In genomic region chr10:59266097-59266496, GRCm38 (mm10) we compare ENCODE assay signal across 11 mouse cellular contexts. TPM values are rescaled to one million over a fixed set of nuclear protein-coding genes. Genes with fewer than 3 reads are reported as not detected.
DNase-seq lines count a peak whose midpoint lies in the region; ATAC-seq and TF ChIP-seq lines count a peak whose summit lies in the region.
"Had no signal": no experiment of that assay in that cellular context is flagged by ENCODE, and none has a peak within 500 bp of the region (broad histone marks: within the 10 kb centered on the region; RNA-seq: fewer than 3 reads in every experiment).

No protein-coding gene starts in this region.

- peaks cover 2% of the 10 kb centered on the region; the same call in 1 of the 2 replicates for H3K4me1 ChIP-seq in heart, adult 2 months (ENCODE audit: control insufficient read depth, insufficient read depth, low read length)
- H3K4me1 ChIP-seq in heart, embryonic 11.5 days (ENCODE audit: control insufficient read depth, insufficient read depth, low read length): peaks cover 4% of the 10 kb centered on the region; the same call in 1 of the 2 replicates
- 0 out of 2 replicates have a peak, but pooled peaks cover 6% of the 10 kb centered on the region for H3K4me1 ChIP-seq in forebrain, postnatal 0 days (ENCODE audit: insufficient read depth)

- TF ChIP-seq POLR2A in heart, adult 2 months (IDR thresholded peaks at IDR 0.05; ENCODE audit: insufficient read depth, low read depth, low read length): no peak

- DNase-seq in heart, adult 2 months: peak; percentile 47 to 51
- DNase-seq in adipocyte (ENCODE audit: low spot score): peak; percentile 90
- peak; percentile 36 to 59 for DNase-seq in heart, postnatal 10 days
- DNase-seq in lung, postnatal 10 days: peak; percentile 61
- DNase-seq in layer of hippocampus, postnatal 14 days (ENCODE audit: low spot score in 2 of 2): no peak
- no peak for DNase-seq in forebrain, postnatal 0 days
- DNase-seq: cerebellum, adult 9-10 months; spleen, adult 18-20 months had no signal

- no peaks in the 10 kb centered on the region for H3K27me3 ChIP-seq in heart, adult 2 months (ENCODE audit: control insufficient read depth, insufficient read depth, low read length)
- H3K27me3 ChIP-seq in heart, embryonic 11.5 days (ENCODE audit: control insufficient read depth, insufficient read depth, low read length): no peaks in the 10 kb centered on the region
- H3K27me3 ChIP-seq in forebrain, postnatal 0 days (ENCODE audit: insufficient read depth, low read length): no peaks in the 10 kb centered on the region

- TF ChIP-seq EP300 in heart, adult 2 months (IDR thresholded peaks at IDR 0.05; ENCODE audit: insufficient read depth, low read depth, low read length): no peak

- intact Hi-C loops in heart, adult 2 months (cut with DNase I): loop anchor here (5.0 kb wide), 1 partner anchor 44 kb away; the partner anchor contains the start of genes Sept10 and Sowahc
- intact Hi-C loops in heart, postnatal 10 days (cut with DNase I): loop anchor here (5.0 kb wide), 1 partner anchor 44 kb away; the partner anchor contains the start of genes Sept10 and Sowahc

- ATAC-seq in heart, embryonic 11.5 days (replicated peaks; ENCODE audit: insufficient number of reproducible peaks, low FRiP score, low TSS enrichment): no peak
- no peak for ATAC-seq in erythroid progenitor cell, adult 5-6 weeks (replicated peaks; ENCODE audit: low FRiP score, poor library complexity, severe bottlenecking)
- ATAC-seq in forebrain, postnatal 0 days: no peak

- H3K27ac ChIP-seq in heart, adult 2 months: peak overlapping the region; percentile 15
- H3K27ac ChIP-seq in heart, embryonic 11.5 days (ENCODE audit: low read depth, low read length): no peak overlapping the region
- H3K27ac ChIP-seq in forebrain, postnatal 0 days (ENCODE audit: low read depth, low read length): no peak overlapping the region
- H3K27ac ChIP-seq: midbrain, embryonic 10.5 days had no signal

- no peaks in the 10 kb centered on the region for H3K9me3 ChIP-seq in heart, embryonic 11.5 days (replicated peaks; ENCODE audit: control insufficient read depth, low read length)
- H3K9me3 ChIP-seq in forebrain, postnatal 0 days (ENCODE audit: low read length): no peaks in the 10 kb centered on the region
- H3K9me3 ChIP-seq: midbrain, embryonic 10.5 days had no signal

- no peaks in the 10 kb centered on the region for H3K79me2 ChIP-seq in heart, adult 2 months (replicated peaks; ENCODE audit: control insufficient read depth, insufficient read depth, low read length)

- 47% methylated on average over 1 of the region's 1 CpGs for WGBS in heart, adult 2 months
- WGBS in heart, embryonic 11.5 days (ENCODE audit: insufficient replicate concordance): 90% methylated on average over 1 of the region's 1 CpGs
- 81% methylated on average over 1 of the region's 1 CpGs for WGBS in forebrain, postnatal 0 days

- no peak overlapping the region for H3K4me2 ChIP-seq in heart, embryonic 11.5 days
- H3K4me2 ChIP-seq in forebrain, postnatal 0 days (ENCODE audit: low read depth): no peak overlapping the region

- no peak overlapping the region for H3K9ac ChIP-seq in heart, adult 2 months (ENCODE audit: low read depth, low read length)
- no peak overlapping the region for H3K9ac ChIP-seq in heart, embryonic 11.5 days (ENCODE audit: low read depth, low read length)
- H3K9ac ChIP-seq in forebrain, postnatal 0 days: no peak overlapping the region

- H3K36me3 ChIP-seq in heart, adult 2 months (ENCODE audit: control insufficient read depth, insufficient read depth, low read length): no peaks in the 10 kb centered on the region
- H3K36me3 ChIP-seq in heart, embryonic 11.5 days (ENCODE audit: control insufficient read depth, insufficient read depth, low read length): no peaks in the 10 kb centered on the region
- H3K36me3 ChIP-seq in forebrain, postnatal 0 days (ENCODE audit: insufficient read depth): no peaks in the 10 kb centered on the region
- H3K36me3 ChIP-seq: midbrain, embryonic 10.5 days had no signal

- no peak for TF ChIP-seq CTCF in heart, adult 2 months (IDR thresholded peaks at IDR 0.05)
- TF ChIP-seq CTCF in forebrain, postnatal 0 days (IDR thresholded peaks at IDR 0.05; ENCODE audit: low read depth): no peak

- no peak overlapping the region for H3K4me3 ChIP-seq in heart, adult 2 months
- H3K4me3 ChIP-seq in heart, embryonic 11.5 days (ENCODE audit: low read depth, low read length): no peak overlapping the region
- H3K4me3 ChIP-seq in forebrain, postnatal 0 days (ENCODE audit: low read depth, low read length): no peak overlapping the region
- H3K4me3 ChIP-seq: midbrain, embryonic 10.5 days had no signal

RNA-seq across cellular contexts. Expression of gene Sowahc, which starts 44.3 kb away (rescaled TPM):
- total RNA-seq in heart, adult 2 months (2021): 1 to 10 TPM; 1.2 to 1.3 TPM
- polyA plus RNA-seq in heart, adult 2 months (2012; rRNA removed): 1.0 and 1.4 TPM in 2 replicates
- 2.0 and 3.1 TPM in 2 replicates for polyA plus RNA-seq in heart, embryonic 11.5 days (2014; fragmentation: Nextera tagmentation; extraction: Ambion mirVana)
- 1 to 10 TPM; 1.7 to 3.0 TPM for total RNA-seq in heart, postnatal 10 days (2021)
- total RNA-seq in erythroid progenitor cell, adult 5-6 weeks (2015; ENCODE audit: low replicate concordance): 2.5 and 3.4 TPM in 2 replicates
- 2.1 and 3.6 TPM in 2 replicates for total RNA-seq in erythroid progenitor cell, adult 5-6 weeks (2017; ENCODE audit: low replicate concordance)
- total RNA-seq in layer of hippocampus, postnatal 14 days (2021): 10 to 100 TPM in 1 of 2 experiments, 1 to 10 TPM in 1; 9.2 to 10.1 TPM
- 29.6 and 33.3 TPM in 2 replicates for total RNA-seq in forebrain, postnatal 0 days (2014; rRNA removed)
- polyA plus RNA-seq in forebrain, postnatal 0 days (2015; fragmentation: Nextera tagmentation; extraction: Ambion mirVana): 9.3 and 13.4 TPM in 2 replicates

RNA-seq across cellular contexts. Expression of gene Sept10, which starts 44.5 kb away (rescaled TPM):
- total RNA-seq in heart, adult 2 months (2021): 10 to 100 TPM; 15.2 to 17.3 TPM
- 8.4 and 13.1 TPM in 2 replicates for polyA plus RNA-seq in heart, adult 2 months (2012; rRNA removed)
- 40.3 and 46.3 TPM in 2 replicates for polyA plus RNA-seq in heart, embryonic 11.5 days (2014; fragmentation: Nextera tagmentation; extraction: Ambion mirVana)
- 10 to 100 TPM; 35.0 to 39.9 TPM for total RNA-seq in heart, postnatal 10 days (2021)
- total RNA-seq in erythroid progenitor cell, adult 5-6 weeks (2015; ENCODE audit: low replicate concordance): not detected in 2 replicates
- total RNA-seq in erythroid progenitor cell, adult 5-6 weeks (2017; ENCODE audit: low replicate concordance): 2.4 TPM in 1 of 2 replicates, not detected in the other
- total RNA-seq in layer of hippocampus, postnatal 14 days (2021): 10 to 100 TPM in 1 of 2 experiments, 1 to 10 TPM in 1; 9.7 to 12.6 TPM
- 9.8 and 13.4 TPM in 2 replicates for total RNA-seq in forebrain, postnatal 0 days (2014; rRNA removed)
- 13.1 and 13.6 TPM in 2 replicates for polyA plus RNA-seq in forebrain, postnatal 0 days (2015; fragmentation: Nextera tagmentation; extraction: Ambion mirVana)

RNA-seq across cellular contexts. Expression of gene P4ha1, which starts 57.0 kb away (rescaled TPM):
- total RNA-seq in heart, adult 2 months (2021): 10 to 100 TPM; 42.4 to 48.0 TPM
- polyA plus RNA-seq in heart, adult 2 months (2012; rRNA removed): 14.8 and 34.7 TPM in 2 replicates
- polyA plus RNA-seq in heart, embryonic 11.5 days (2014; fragmentation: Nextera tagmentation; extraction: Ambion mirVana): 54.8 and 66.1 TPM in 2 replicates
- 10 to 100 TPM; 22.7 to 24.6 TPM for total RNA-seq in heart, postnatal 10 days (2021)
- total RNA-seq in erythroid progenitor cell, adult 5-6 weeks (2015; ENCODE audit: low replicate concordance): 2.5 and 6.5 TPM in 2 replicates
- 8.9 and 12.9 TPM in 2 replicates for total RNA-seq in erythroid progenitor cell, adult 5-6 weeks (2017; ENCODE audit: low replicate concordance)
- 10 to 100 TPM; 33.5 to 39.5 TPM for total RNA-seq in layer of hippocampus, postnatal 14 days (2021)
- 26.7 and 29.3 TPM in 2 replicates for total RNA-seq in forebrain, postnatal 0 days (2014; rRNA removed)
- 12.4 and 13.4 TPM in 2 replicates for polyA plus RNA-seq in forebrain, postnatal 0 days (2015; fragmentation: Nextera tagmentation; extraction: Ambion mirVana)

Comparison
In these comparisons a context has a peak if more than half of its experiments do, and no peak if none do; other contexts are left out.
1. DNase-seq: peak in heart, adult 2 months (2 of 2), adipocyte (single experiment), heart, postnatal 10 days (2 of 2) and lung, postnatal 10 days (single experiment); none in layer of hippocampus, postnatal 14 days (0 of 2) and forebrain, postnatal 0 days (single experiment).